Mouse (Mus musculus) CH12.LX (cell line): ENCODE data around the gene Lypd6.

Experiments
- CTCF ChIP-seq, 2 experiments: IDR thresholded peaks in 1 of 2; conservative IDR thresholded peaks in 1 of 2; 2 replicates each; pipeline ENCODE4 v1.5.1; 2011 to 2012; ENCODE audit warnings: low read depth in 2 of 2, low read length in 2 of 2, improper control_type of control experiment in 1 of 2, inconsistent platforms in 1 of 2, mild to moderate bottlenecking in 1 of 2, moderate library complexity in 1 of 2
- EP300 ChIP-seq: IDR thresholded peaks from 2 replicates; pipeline ENCODE4 v1.6.1; 2011; ENCODE audit warnings: low read length, improper control_type of control experiment
- ETS1 ChIP-seq: conservative IDR thresholded peaks from 2 replicates; pipeline ENCODE4 v1.6.1; 2012; ENCODE audit warnings: low read depth, mild to moderate bottlenecking, inconsistent platforms, low read length, improper control_type of control experiment, moderate library complexity
- MAFK ChIP-seq: IDR thresholded peaks from 2 replicates; pipeline ENCODE4 v1.6.1; 2011; ENCODE audit warnings: low read length, improper control_type of control experiment; ENCODE audit not compliant: insufficient replicate concordance
- POLR2A ChIP-seq: IDR thresholded peaks from 2 replicates; pipeline ENCODE4 v1.6.1; 2011; ENCODE audit warnings: low read depth, mild to moderate bottlenecking, improper control_type of control experiment, low read length
- UBTF ChIP-seq: IDR thresholded peaks from 2 replicates; pipeline ENCODE4 v1.6.1; 2012; ENCODE audit warnings: low read depth, mild to moderate bottlenecking, inconsistent platforms, low read length, improper control_type of control experiment, moderate library complexity
- USF1 ChIP-seq: IDR thresholded peaks from 2 replicates; pipeline ENCODE4 v1.6.1; 2014; ENCODE audit warnings: low read depth, mild to moderate bottlenecking, inconsistent platforms, low read length, improper control_type of control experiment
- USF2 ChIP-seq: conservative IDR thresholded peaks from 2 replicates; pipeline ENCODE4 v1.6.1; 2011; ENCODE audit warnings: low read depth, low read length, improper control_type of control experiment
- ZKSCAN1 ChIP-seq: IDR thresholded peaks from 2 replicates; pipeline ENCODE4 v1.6.1; 2012; ENCODE audit warnings: low read depth, inconsistent platforms, low read length, improper control_type of control experiment, borderline replicate concordance
- ZMIZ1 ChIP-seq: IDR thresholded peaks from 2 replicates; pipeline ENCODE4 v1.6.1; 2012; ENCODE audit warnings: low read depth, mild to moderate bottlenecking, inconsistent platforms, low read length, improper control_type of control experiment
- ZNF384 ChIP-seq: IDR thresholded peaks from 2 replicates; pipeline ENCODE4 v1.6.1; 2012; ENCODE audit warnings: low read depth, low read length, improper control_type of control experiment, inconsistent platforms

GRCm38 (mm10) chr2:50066246-50066967 lies at the start of gene Lypd6:
- TF ChIP-seq CTCF (conservative IDR thresholded peaks at IDR 0.05 in 1 of 2, IDR thresholded peaks at IDR 0.05 in 1 of 2; ENCODE audit: low read depth in 2 of 2, low read length in 2 of 2) (no peak), POLR2A (no peak), ZMIZ1 (no peak), EP300 (no peak), ZKSCAN1 (no peak), ZNF384 (no peak), UBTF (no peak), MAFK (no peak), USF2 (no peak), USF1 (no peak), ETS1 (no peak)
